Mouse (Mus musculus): ENCODE measurements around the gene Cops6. TPM values are rescaled to one million over a fixed set of nuclear protein-coding genes. Genes with fewer than 3 reads are reported as not detected.

Gene Cops6
- polyA plus RNA-seq, 1 experiment from 2014 or later, result 319 TPM

DNA sequence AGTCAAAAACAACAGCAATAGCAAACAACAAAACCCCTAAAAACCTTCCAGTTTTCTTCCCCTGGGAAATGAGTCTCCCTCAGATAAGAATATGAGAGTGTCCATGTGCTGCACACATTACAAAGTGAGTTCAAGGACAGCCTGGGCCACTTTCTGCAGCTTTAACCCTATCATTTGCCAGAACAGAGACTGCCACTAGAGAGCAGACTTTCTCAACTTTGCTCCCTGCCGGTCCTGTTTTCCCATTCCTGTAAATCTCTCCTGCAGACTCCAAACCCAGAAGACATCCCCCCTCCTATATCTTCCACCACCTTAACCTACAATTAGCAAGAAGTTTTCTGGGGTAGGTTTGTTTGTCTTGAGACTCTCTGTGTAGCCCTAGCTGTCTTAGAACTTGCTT lies 38.7 kb downstream of the Cops6 start:
- Histone ChIP-seq H3K36me3 (ENCODE audit: control insufficient read depth, insufficient read depth, low read length) (no peaks in the 10 kb centered on the region), H3K4me2 (ENCODE audit: low read depth) (no peak overlapping the region), H3K9ac (ENCODE audit: low read length) (no peak overlapping the region), H3K9me3 (ENCODE audit: control insufficient read depth, low read length) (no peaks in the 10 kb centered on the region), H3K27me3 (ENCODE audit: control insufficient read depth, insufficient read depth, low read length) (no peaks in the 10 kb centered on the region), H3K4me3 (ENCODE audit: low read depth, low read length) (no peak overlapping the region), H3K27ac (ENCODE audit: low read depth, low read length) (no peak overlapping the region), H3K4me1 (ENCODE audit: control insufficient read depth, insufficient read depth, low read length) (0 out of 2 replicates have a peak, but pooled peaks cover 4% of the 10 kb centered on the region)
- ATAC-seq (ENCODE audit: insufficient read depth, low FRiP score, low TSS enrichment), result no peak
- WGBS, result 32% methylated on average over 1 of the region's 1 CpGs
- DNase-seq (ENCODE audit: low spot score), result no peak

DNA sequence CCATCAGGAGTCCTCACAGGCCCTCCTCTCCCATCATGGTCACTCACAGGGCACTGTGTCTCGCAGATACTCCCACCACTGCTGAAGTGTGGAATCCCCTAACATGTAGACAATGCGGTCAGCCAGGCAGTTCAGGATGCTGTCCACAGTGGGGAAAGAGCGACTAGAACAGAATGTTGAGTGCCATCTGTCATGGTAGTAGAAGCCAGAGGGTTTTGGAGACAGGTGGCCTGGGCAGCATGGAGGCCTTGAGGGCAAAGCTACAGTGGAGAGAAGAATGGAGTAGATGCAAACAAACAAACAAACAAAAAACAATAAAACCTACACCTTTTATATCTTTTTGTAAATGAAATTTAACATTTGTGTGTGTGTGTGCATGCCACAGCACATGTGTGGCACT lies 41.2 kb downstream of the Cops6 start:
- Histone ChIP-seq H3K4me2 (ENCODE audit: low read depth) (no peak overlapping the region), H3K27ac (ENCODE audit: low read depth, low read length) (no peak overlapping the region), H3K27me3 (ENCODE audit: control insufficient read depth, insufficient read depth, low read length) (no peaks in the 10 kb centered on the region), H3K9ac (ENCODE audit: low read length) (no peak overlapping the region), H3K4me1 (ENCODE audit: control insufficient read depth, insufficient read depth, low read length) (no peaks in the 10 kb centered on the region), H3K9me3 (ENCODE audit: control insufficient read depth, low read length) (no peaks in the 10 kb centered on the region), H3K36me3 (ENCODE audit: control insufficient read depth, insufficient read depth, low read length) (no peaks in the 10 kb centered on the region), H3K4me3 (ENCODE audit: low read depth, low read length) (no peak overlapping the region)
- ATAC-seq (ENCODE audit: insufficient read depth, low FRiP score, low TSS enrichment) (no peak), DNase-seq (ENCODE audit: low spot score) (no peak)
- WGBS, result 81% methylated on average over 3 of the region's 3 CpGs

DNA sequence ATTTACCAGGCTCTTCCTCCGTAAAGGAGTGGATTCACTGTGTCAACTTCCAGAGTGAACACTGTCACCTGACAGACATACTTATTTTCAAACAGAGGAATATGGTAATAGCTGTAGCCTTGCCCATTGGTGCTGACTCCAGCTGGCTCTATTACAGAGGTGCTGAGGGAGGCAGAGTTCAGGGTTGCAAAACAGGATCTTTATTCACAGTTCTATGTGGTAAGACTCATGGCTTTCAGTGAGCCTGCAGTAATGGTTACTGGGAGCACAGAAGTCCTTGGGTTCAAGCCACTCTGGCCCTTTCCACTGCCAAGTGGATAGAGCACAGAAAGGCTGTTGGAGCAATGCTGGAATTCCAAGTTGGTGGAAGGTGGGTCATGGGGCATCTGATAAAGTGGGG lies 46.4 kb downstream of the Cops6 start:
- Histone ChIP-seq H3K36me3 (ENCODE audit: control insufficient read depth, insufficient read depth, low read length) (no peaks in the 10 kb centered on the region), H3K4me2 (ENCODE audit: low read depth) (no peak overlapping the region), H3K9ac (ENCODE audit: low read length) (no peak overlapping the region), H3K9me3 (ENCODE audit: control insufficient read depth, low read length) (no peaks in the 10 kb centered on the region), H3K4me1 (ENCODE audit: control insufficient read depth, insufficient read depth, low read length) (no peaks in the 10 kb centered on the region), H3K4me3 (ENCODE audit: low read depth, low read length) (no peak overlapping the region), H3K27ac (ENCODE audit: low read depth, low read length) (no peak overlapping the region), H3K27me3 (ENCODE audit: control insufficient read depth, insufficient read depth, low read length) (no peaks in the 10 kb centered on the region)
- 76% methylated on average over 1 of the region's 1 CpGs for WGBS
- ATAC-seq (ENCODE audit: insufficient read depth, low FRiP score, low TSS enrichment), result no peak
- no peak for DNase-seq (ENCODE audit: low spot score)

DNA sequence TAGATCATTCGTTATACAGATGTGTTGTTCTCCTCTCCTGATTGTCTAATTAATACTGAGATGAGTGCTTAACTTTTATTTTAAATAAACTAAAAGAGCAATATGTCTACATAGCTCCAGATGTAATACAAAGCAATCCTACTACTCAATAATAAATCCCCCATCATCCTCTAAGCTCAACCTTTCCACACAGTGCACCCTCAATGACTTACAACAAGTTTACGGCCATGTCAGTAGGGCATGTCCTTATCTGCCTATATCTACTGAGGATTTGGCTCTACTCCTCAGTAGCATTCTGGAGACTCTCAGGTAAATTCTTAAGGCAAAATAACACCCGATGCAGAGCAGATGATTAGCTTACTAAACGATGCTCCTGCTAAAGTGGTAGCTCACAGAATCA lies 47.0 kb downstream of the Cops6 start:
- ATAC-seq (ENCODE audit: insufficient read depth, low FRiP score, low TSS enrichment) (no peak), DNase-seq (ENCODE audit: low spot score) (no peak)
- Histone ChIP-seq H3K27me3 (ENCODE audit: control insufficient read depth, insufficient read depth, low read length) (no peaks in the 10 kb centered on the region), H3K27ac (ENCODE audit: low read depth, low read length) (no peak overlapping the region), H3K9me3 (ENCODE audit: control insufficient read depth, low read length) (no peaks in the 10 kb centered on the region), H3K4me2 (ENCODE audit: low read depth) (no peak overlapping the region), H3K4me1 (ENCODE audit: control insufficient read depth, insufficient read depth, low read length) (no peaks in the 10 kb centered on the region), H3K36me3 (ENCODE audit: control insufficient read depth, insufficient read depth, low read length) (no peaks in the 10 kb centered on the region), H3K4me3 (ENCODE audit: low read depth, low read length) (no peak overlapping the region), H3K9ac (ENCODE audit: low read length) (no peak overlapping the region)
- 85% methylated on average over 4 of the region's 4 CpGs for WGBS

MicroRNA genes within 50 kb of the gene (microRNA counts, 519-probe panel; counts per million panel counts)
- microRNA mmu-miR-106b, result 5,703 counts per million, percentile 94 among the panel's probes with 10 or more counts
- 6,287 counts per million, percentile 97 among the panel's probes with 10 or more counts for microRNA mmu-miR-25
- microRNA mmu-miR-93, result 5,613 counts per million, percentile 94 among the panel's probes with 10 or more counts

Small RNAs within 50 kb of the gene (microRNA-seq; reads per million reads assigned to microRNA genes)
- 9,212 reads per million, percentile 95 among the genes with 10 or more reads in this experiment for gene Mir106b
- gene Mir25, result 827 reads per million, percentile 75 among the genes with 10 or more reads in this experiment
- gene Mir93, result 10,766 reads per million, percentile 96 among the genes with 10 or more reads in this experiment

Other genes with a start within 250 kb of the Cops6 start
- 0.08 TPM in 1 of 2 replicates, not detected in the other for gene Cyp3a13, start 239.5 kb upstream of the Cops6 start, polyA plus RNA-seq (2014; fragmentation: Nextera tagmentation; extraction: Ambion mirVana)
- 0.09 TPM in 1 of 2 replicates, not detected in the other for gene Gjc3, start 198.0 kb upstream of the Cops6 start, polyA plus RNA-seq (2014; fragmentation: Nextera tagmentation; extraction: Ambion mirVana)
- gene Azgp1, start 179.6 kb upstream of the Cops6 start, polyA plus RNA-seq (2014; fragmentation: Nextera tagmentation; extraction: Ambion mirVana), result not detected in 2 replicates
- gene Smok3a, start 139.8 kb upstream of the Cops6 start, polyA plus RNA-seq (2014; fragmentation: Nextera tagmentation; extraction: Ambion mirVana), result not detected in 2 replicates
- gene Smok3b, start 139.6 kb upstream of the Cops6 start, polyA plus RNA-seq (2014; fragmentation: Nextera tagmentation; extraction: Ambion mirVana), result not detected in 2 replicates
- gene Smok3c, start 107.9 kb upstream of the Cops6 start, polyA plus RNA-seq (2014; fragmentation: Nextera tagmentation; extraction: Ambion mirVana), result not detected in 2 replicates
- gene Zkscan1, start 76.0 kb upstream of the Cops6 start, polyA plus RNA-seq (2014; fragmentation: Nextera tagmentation; extraction: Ambion mirVana), result 43.8 and 45.1 TPM in 2 replicates
- gene Zscan21, start 44.2 kb upstream of the Cops6 start, polyA plus RNA-seq (2014; fragmentation: Nextera tagmentation; extraction: Ambion mirVana), result 126 and 128 TPM in 2 replicates
- 25.5 and 27.8 TPM in 2 replicates for gene Zfp113, start 5.3 kb upstream of the Cops6 start, polyA plus RNA-seq (2014; fragmentation: Nextera tagmentation; extraction: Ambion mirVana)
- 15.7 and 17.2 TPM in 2 replicates for gene Ap4m1, start 10.9 kb downstream of the Cops6 start, polyA plus RNA-seq (2014; fragmentation: Nextera tagmentation; extraction: Ambion mirVana)
- 272 and 282 TPM in 2 replicates for gene Mcm7, start 11.4 kb downstream of the Cops6 start, polyA plus RNA-seq (2014; fragmentation: Nextera tagmentation; extraction: Ambion mirVana)
- gene Taf6, start 26.4 kb downstream of the Cops6 start, polyA plus RNA-seq (2014; fragmentation: Nextera tagmentation; extraction: Ambion mirVana), result 119 and 122 TPM in 2 replicates
- 48.4 and 53.8 TPM in 2 replicates for gene Cnpy4, start 26.4 kb downstream of the Cops6 start, polyA plus RNA-seq (2014; fragmentation: Nextera tagmentation; extraction: Ambion mirVana)
- gene Mblac1, start 33.2 kb downstream of the Cops6 start, polyA plus RNA-seq (2014; fragmentation: Nextera tagmentation; extraction: Ambion mirVana), result 10.2 and 10.8 TPM in 2 replicates
- not detected in 2 replicates for gene Nxpe5, start 64.8 kb downstream of the Cops6 start, polyA plus RNA-seq (2014; fragmentation: Nextera tagmentation; extraction: Ambion mirVana)
- gene Lamtor4, start 94.4 kb downstream of the Cops6 start, polyA plus RNA-seq (2014; fragmentation: Nextera tagmentation; extraction: Ambion mirVana), result 51.9 and 53.5 TPM in 2 replicates
- 9.1 and 9.5 TPM in 2 replicates for gene BC037034, start 103.0 kb downstream of the Cops6 start, polyA plus RNA-seq (2014; fragmentation: Nextera tagmentation; extraction: Ambion mirVana)
- gene Gal3st4, start 111.8 kb downstream of the Cops6 start, polyA plus RNA-seq (2014; fragmentation: Nextera tagmentation; extraction: Ambion mirVana), result 6.2 and 6.4 TPM in 2 replicates
- gene Gm43720, start 118.9 kb downstream of the Cops6 start, polyA plus RNA-seq (2014; fragmentation: Nextera tagmentation; extraction: Ambion mirVana), result not detected in 2 replicates
- gene Gpc2, start 118.9 kb downstream of the Cops6 start, polyA plus RNA-seq (2014; fragmentation: Nextera tagmentation; extraction: Ambion mirVana), result 19.3 and 22.1 TPM in 2 replicates
- 2.7 and 3.2 TPM in 2 replicates for gene Stag3, start 119.2 kb downstream of the Cops6 start, polyA plus RNA-seq (2014; fragmentation: Nextera tagmentation; extraction: Ambion mirVana)
- 0.29 TPM in 1 of 2 replicates, not detected in the other for gene Pvrig, start 180.9 kb downstream of the Cops6 start, polyA plus RNA-seq (2014; fragmentation: Nextera tagmentation; extraction: Ambion mirVana)